Mouse (Mus musculus) mesoderm, embryonic 11.5 days (tissue): ENCODE measurements around the gene Cd2bp2.

ENCODE experiments used
- DNase-seq: peaks from one replicate; pipeline ENCODE4 v3.0.0-alpha.2; 2012; ENCODE audit warnings: low read depth, low spot score

Gene Cd2bp2

GRCm38 (mm10) chr7:127195544-127196295 is at the start of gene Cd2bp2:
Gene Cd2bp2 (minus strand): TSS chr7:127196050.
- peak; percentile 97 for DNase-seq

GRCm38 (mm10) chr7:127244658-127245510 is 49.0 kb upstream of the Cd2bp2 start:
- no peak for DNase-seq

- DNase-seq: peak; percentile 93
Measured at GRCm38 (mm10) chr7:127243870-127244657, 48.2 kb upstream of the Cd2bp2 start, which contains the start of gene Zfp771. Gene Zfp771 (plus strand): TSS chr7:127244274.

GRCm38 (mm10) chr7:127243361-127243867 is 47.6 kb upstream of the Cd2bp2 start:
- no peak for DNase-seq

GRCm38 (mm10) chr7:127234777-127235176 is 38.9 kb upstream of the Cd2bp2 start:
- no peak for DNase-seq

GRCm38 (mm10) chr7:127233765-127234164 is 37.9 kb upstream of the Cd2bp2 start:
- no peak for DNase-seq

GRCm38 (mm10) chr7:127233368-127233749 is 37.5 kb upstream of the Cd2bp2 start:
- DNase-seq: no peak

- DNase-seq: peak; percentile 86
Measured at GRCm38 (mm10) chr7:127232622-127233367, 36.9 kb upstream of the Cd2bp2 start, which contains the start of the genes Zfp553 and Sept1. Gene Zfp553 (plus strand): TSS chr7:127233061. Gene Sept1 (minus strand): TSS chr7:127233130.

GRCm38 (mm10) chr7:127231826-127232621 is 36.2 kb upstream of the Cd2bp2 start:
- DNase-seq: no peak

- DNase-seq: no peak
Measured at GRCm38 (mm10) chr7:127231376-127231775, 35.5 kb upstream of the Cd2bp2 start.

- DNase-seq: peak; percentile 78
Measured at GRCm38 (mm10) chr7:127228615-127229303, 32.9 kb upstream of the Cd2bp2 start.

GRCm38 (mm10) chr7:127225147-127225995 is 29.5 kb upstream of the Cd2bp2 start:
- no peak for DNase-seq

- DNase-seq: no peak
Measured at GRCm38 (mm10) chr7:127224616-127225015, 28.8 kb upstream of the Cd2bp2 start.

- DNase-seq: no peak
Measured at GRCm38 (mm10) chr7:127223515-127224478, 27.9 kb upstream of the Cd2bp2 start.

GRCm38 (mm10) chr7:127223106-127223505 is 27.3 kb upstream of the Cd2bp2 start:
- DNase-seq: no peak

- no peak for DNase-seq
Measured at GRCm38 (mm10) chr7:127220440-127220839, 24.6 kb upstream of the Cd2bp2 start.

GRCm38 (mm10) chr7:127218670-127219069 is 22.8 kb upstream of the Cd2bp2 start:
- no peak for DNase-seq
